9 mouse cellular contexts compared by ENCODE assay signal in the genomic region with DNA sequence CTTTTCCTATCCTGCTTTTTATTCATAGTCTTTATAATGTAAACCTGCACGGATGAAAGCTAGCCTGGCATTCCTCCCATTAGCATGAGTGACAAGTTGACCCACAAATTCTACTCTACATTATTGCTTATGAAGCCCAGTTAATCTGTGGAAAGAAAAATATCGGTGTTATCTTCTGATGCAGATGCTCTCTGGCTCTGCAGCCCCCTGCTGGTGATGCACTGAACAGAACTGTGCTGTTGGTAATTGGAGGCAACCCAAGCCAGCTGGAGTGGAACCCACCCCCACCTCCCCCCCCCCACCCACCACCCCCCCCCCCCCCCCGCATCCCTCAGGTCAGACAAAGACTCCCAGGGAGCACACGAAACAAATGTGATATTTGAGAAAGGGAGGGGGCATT.
DNase-seq lines count a peak whose midpoint lies in the region; ATAC-seq and TF ChIP-seq lines count a peak whose summit lies in the region.
"Had no signal": no experiment of that assay in that cellular context is flagged by ENCODE, and none has a peak within 500 bp of the region (broad histone marks: within the 10 kb centered on the region; RNA-seq: fewer than 3 reads in every experiment).

No protein-coding gene starts in this region.

- TF ChIP-seq POLR2A in small intestine, adult 2 months (IDR thresholded peaks at IDR 0.05; ENCODE audit: low read depth, low read length): no peak

- 22% methylated on average over 4 of the region's 4 CpGs for WGBS in small intestine, adult 2 months

- intact Hi-C loops in heart, postnatal 36 days (cut with DNase I): loop anchor here (1.0 kb wide), 1 partner anchor 439 kb away; no protein-coding TSS in a partner anchor

- H3K4me1 ChIP-seq in small intestine, adult 2 months (ENCODE audit: control insufficient read depth, insufficient read depth, insufficient read length, low read length): no peaks in the 10 kb centered on the region
- H3K4me1 ChIP-seq: hindbrain, embryonic 15.5 days had no signal

- no peaks in the 10 kb centered on the region for H3K36me3 ChIP-seq in small intestine, adult 2 months (ENCODE audit: control insufficient read depth, insufficient read depth, low read length)
- H3K36me3 ChIP-seq: hindbrain, embryonic 15.5 days had no signal

- H3K27me3 ChIP-seq in small intestine, adult 2 months (ENCODE audit: control insufficient read depth, insufficient read depth, low read length): no peaks in the 10 kb centered on the region
- H3K27me3 ChIP-seq: hindbrain, embryonic 15.5 days had no signal

- H3K4me3 ChIP-seq in small intestine, adult 2 months (ENCODE audit: low read depth, low read length): no peak overlapping the region
- H3K4me3 ChIP-seq: hindbrain, embryonic 15.5 days had no signal

- DNase-seq in CD4-positive, CD25-positive, alpha-beta regulatory T cell, adult 2 months (ENCODE audit: low read depth, low spot score): peak; percentile 38
- peak; percentile 55 for DNase-seq in adrenal gland, adult 2 months
- DNase-seq in heart, postnatal 36 days: peak; percentile 57 to 67
- peak; percentile 30 for DNase-seq in left cerebral cortex, adult 11 months (ENCODE audit: low spot score)

- ATAC-seq in CD4-positive, CD25-positive, alpha-beta regulatory T cell, adult 4 months: no peak
- ATAC-seq in erythroid progenitor cell, adult 5-6 weeks (replicated peaks; ENCODE audit: low FRiP score, poor library complexity, severe bottlenecking): peak; percentile 78
- peak; percentile 62 for ATAC-seq in megakaryocyte, adult 5-6 weeks (ENCODE audit: poor library complexity, severe bottlenecking)

- no peak overlapping the region for H3K27ac ChIP-seq in small intestine, adult 2 months (ENCODE audit: insufficient read depth, low read depth, low read length)
- H3K27ac ChIP-seq: hindbrain, embryonic 15.5 days had no signal

- TF ChIP-seq CTCF in small intestine, adult 2 months (IDR thresholded peaks at IDR 0.05; ENCODE audit: extremely low read depth, insufficient read length, insufficient replicate concordance, low read depth, low read length): peak; percentile 41; the same call in 1 of the 2 replicates
